Mouse (Mus musculus) intestine, embryonic 14.5 days (tissue): ENCODE measurements around the gene Bhmt2. TPM values are rescaled to one million over a fixed set of nuclear protein-coding genes. Genes with fewer than 3 reads are reported as not detected.

ENCODE experiments used
- ATAC-seq: fragments of 200-750 bp; cut with Nextera tagmentation; replicated peaks from 2 replicates; pipeline ENCODE4 v1.8.0; 2017; ENCODE audit warnings: low read depth, moderate number of reproducible peaks, moderate TSS enrichment, moderate library complexity; ENCODE audit not compliant: low FRiP score, low TSS enrichment
- DNase-seq: peaks from one replicate; pipeline ENCODE4 v3.0.0-alpha.2; 2018; ENCODE audit warnings: low spot score
- H3K27ac ChIP-seq: fragments of 300-500 bp; sonication (generic); 2 replicates; pipeline ENCODE4 v1.5.1; 2014; ENCODE audit warnings: low read depth, mild to moderate bottlenecking, control low read depth
- H3K27me3 ChIP-seq: fragments of 300-500 bp; sonication (generic); replicated peaks from 2 replicates; pipeline ENCODE4 v1.6.1; 2014; ENCODE audit warnings: low read length, control low read depth; ENCODE audit not compliant: control insufficient read depth, insufficient read depth
- H3K36me3 ChIP-seq: fragments of 300-500 bp; sonication (generic); 2 replicates; pipeline ENCODE4 v1.6.1; 2014; ENCODE audit warnings: low read length, control low read depth; ENCODE audit not compliant: control insufficient read depth, insufficient read depth
- H3K4me1 ChIP-seq: fragments of 300-500 bp; sonication (generic); replicated peaks from 2 replicates; pipeline ENCODE4 v1.6.1; 2014; ENCODE audit warnings: low read length, control low read depth, mixed read lengths; ENCODE audit not compliant: control insufficient read depth, insufficient read depth
- H3K4me2 ChIP-seq: fragments of 300-500 bp; sonication (generic); 2 replicates; pipeline ENCODE4 v1.6.1; 2014; ENCODE audit warnings: low read length
- H3K4me3 ChIP-seq: fragments of 300-500 bp; sonication (generic); 2 replicates; pipeline ENCODE4 v1.5.1; 2014; ENCODE audit warnings: low read depth, low read length, control low read depth, mixed read lengths
- H3K9ac ChIP-seq: fragments of 300-500 bp; sonication (generic); 2 replicates; pipeline ENCODE4 v1.6.1; 2014; ENCODE audit warnings: mild to moderate bottlenecking, low read length
- H3K9me3 ChIP-seq: fragments of 300-500 bp; sonication (generic); 2 replicates; pipeline ENCODE4 v1.6.1; 2016; ENCODE audit warnings: low read length, control low read depth; ENCODE audit not compliant: control insufficient read depth
- WGBS: fragments of 180-500 bp; shearing (Covaris S2); extraction: QIAGEN DNeasy Blood & Tissue Kit; methylation state at CpG from one replicate; pipeline ENCODE4 v1.1.7; 2014; 5-methylcytosine and 5-hydroxymethylcytosine counted together
- polyA plus RNA-seq: library from polyadenylated mRNA; unstranded; fragments of >200 nt; fragmentation: Nextera tagmentation; extraction: Ambion mirVana; gene quantifications from 2 replicates; pipeline ENCODE4 v1.2.1, GENCODE M21; 2014

Gene Bhmt2
- polyA plus RNA-seq, 1 experiment from 2014 or later: 0.07 TPM

DNA sequence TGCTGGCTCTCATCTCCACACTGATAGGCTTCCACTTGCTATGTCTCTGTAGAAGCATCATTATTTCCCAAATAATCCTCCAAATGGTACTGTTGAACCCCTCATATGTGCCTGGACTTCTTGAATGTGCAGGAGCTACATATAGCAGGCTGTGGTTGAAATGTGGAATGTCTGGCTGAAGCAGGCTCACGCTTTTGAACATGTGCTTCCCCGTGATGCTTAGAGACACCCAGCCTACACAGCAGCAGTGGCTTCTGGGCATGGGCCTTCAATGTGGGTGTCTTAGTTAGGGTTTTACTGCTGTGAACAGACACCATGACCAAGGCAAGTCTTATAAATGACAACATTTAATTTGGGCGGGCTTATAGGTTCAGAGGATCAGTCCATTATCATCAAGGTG lies 66.4 kb downstream of the Bhmt2 start:
- 92% methylated on average over 3 of the region's 3 CpGs for WGBS
- Histone ChIP-seq H3K4me1 (0 out of 2 replicates have a peak, but pooled peaks cover 3% of the 10 kb centered on the region), H3K36me3 (no peaks in the 10 kb centered on the region), H3K9ac (no peak overlapping the region), H3K9me3 (no peaks in the 10 kb centered on the region), H3K4me2 (no peak overlapping the region), H3K27me3 (no peaks in the 10 kb centered on the region), H3K4me3 (no peak overlapping the region), H3K27ac (no peak overlapping the region)
- ATAC-seq (no peak), DNase-seq (no peak)

DNA sequence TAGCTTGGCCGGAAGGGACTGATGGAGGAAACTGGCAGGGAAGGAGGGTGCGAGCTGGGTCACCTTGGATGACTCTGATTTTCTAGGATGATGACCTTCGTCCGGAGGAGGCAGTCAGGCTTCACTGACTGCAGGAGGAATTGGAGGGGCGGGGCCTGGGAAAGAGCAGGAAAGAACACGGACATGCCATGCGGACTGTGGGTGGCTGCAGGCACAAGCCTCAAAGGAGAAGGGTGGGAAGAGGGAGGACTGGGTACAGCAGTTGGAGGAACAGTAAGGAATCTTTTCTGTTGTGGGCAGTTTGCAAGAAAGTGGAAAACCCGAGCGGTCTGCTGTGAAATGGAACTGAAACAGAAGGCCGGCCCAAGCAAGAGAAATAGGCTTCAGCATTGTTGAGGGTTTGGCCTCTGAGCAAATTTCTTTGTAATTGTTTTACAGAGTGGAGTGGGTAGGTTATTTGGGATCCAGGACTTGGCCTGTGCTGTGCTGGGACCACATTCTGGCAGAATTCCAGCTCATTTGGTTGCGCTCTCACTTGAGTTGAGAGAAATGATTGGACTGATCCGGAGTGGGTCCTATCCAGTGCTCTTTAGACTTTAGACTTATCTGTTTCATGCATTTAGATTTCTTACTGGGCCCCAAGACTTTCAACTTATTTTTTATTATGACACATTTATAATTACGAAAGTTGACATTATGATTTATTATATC lies 67.1 kb downstream of the Bhmt2 start:
- Histone ChIP-seq H3K4me3 (no peak overlapping the region), H3K9me3 (no peaks in the 10 kb centered on the region), H3K4me1 (0 out of 2 replicates have a peak, but pooled peaks cover 3% of the 10 kb centered on the region), H3K36me3 (no peaks in the 10 kb centered on the region), H3K9ac (no peak overlapping the region), H3K4me2 (no peak overlapping the region), H3K27me3 (no peaks in the 10 kb centered on the region), H3K27ac (no peak overlapping the region)
- ATAC-seq (no peak), DNase-seq (no peak)
- WGBS: 78% methylated on average over 13 of the region's 13 CpGs

Other genes starting within 250 kb of the Bhmt2 start
- gene Jmy, start 174.5 kb downstream of the Bhmt2 start, polyA plus RNA-seq: 5.5 and 6.1 TPM in 2 replicates
- not detected in 2 replicates for gene Bhmt, start 36.3 kb downstream of the Bhmt2 start, polyA plus RNA-seq
- gene Dmgdh, start 131 bp upstream of the Bhmt2 start, polyA plus RNA-seq: 0.11 TPM in 1 of 2 replicates, not detected in the other
- 14.2 and 14.3 TPM in 2 replicates for gene Arsb, start 97.3 kb upstream of the Bhmt2 start, polyA plus RNA-seq